Mouse (Mus musculus) erythroblast, embryonic 14.5 days (primary cell): ENCODE data around the gene Chrm1. TPM values are rescaled to one million over a fixed set of nuclear protein-coding genes. Genes with fewer than 3 reads are reported as not detected.
"Not testable (repeated sequence)": the region's sequence is repeated elsewhere in the genome, so short reads cannot be mapped to it uniquely, and the experiment has no call there.

Experiments
- H3K27me3 ChIP-seq: 2 replicates; pipeline ENCODE4 v1.6.1; 2012; ENCODE audit warnings: inconsistent platforms; ENCODE audit not compliant: control insufficient read depth
- H3K36me3 ChIP-seq: 2 replicates; pipeline ENCODE4 v1.6.1; 2012; ENCODE audit warnings: mild to moderate bottlenecking, inconsistent platforms; ENCODE audit not compliant: control insufficient read depth
- H3K4me1 ChIP-seq: 2 replicates; pipeline ENCODE4 v1.6.1; 2012; ENCODE audit warnings: inconsistent platforms; ENCODE audit not compliant: control insufficient read depth
- H3K4me3 ChIP-seq: replicated peaks from 2 replicates; pipeline ENCODE3; 2012; ENCODE audit warnings: moderate library complexity, mild to moderate bottlenecking, inconsistent platforms
- H3K9me3 ChIP-seq: 2 replicates; pipeline ENCODE4 v1.6.1; 2012; ENCODE audit warnings: low read length, inconsistent platforms, mixed read lengths; ENCODE audit not compliant: control insufficient read depth
- GATA1 ChIP-seq: IDR thresholded peaks from 2 replicates; pipeline ENCODE4 v1.6.1; 2012; ENCODE audit warnings: low read length, inconsistent platforms, mixed read lengths
- TAL1 ChIP-seq: IDR thresholded peaks from 3 replicates; pipeline ENCODE4 v1.6.1; 2012; ENCODE audit warnings: low read length, inconsistent platforms, mixed read lengths
- polyA plus RNA-seq: library from polyadenylated mRNA; stranded (reverse); fragments of >175 nt; gene quantifications from 2 replicates; pipeline ENCODE4 v1.2.3, GENCODE M21; 2012

Gene Chrm1
- polyA plus RNA-seq, 1 experiment: not detected

DNA sequence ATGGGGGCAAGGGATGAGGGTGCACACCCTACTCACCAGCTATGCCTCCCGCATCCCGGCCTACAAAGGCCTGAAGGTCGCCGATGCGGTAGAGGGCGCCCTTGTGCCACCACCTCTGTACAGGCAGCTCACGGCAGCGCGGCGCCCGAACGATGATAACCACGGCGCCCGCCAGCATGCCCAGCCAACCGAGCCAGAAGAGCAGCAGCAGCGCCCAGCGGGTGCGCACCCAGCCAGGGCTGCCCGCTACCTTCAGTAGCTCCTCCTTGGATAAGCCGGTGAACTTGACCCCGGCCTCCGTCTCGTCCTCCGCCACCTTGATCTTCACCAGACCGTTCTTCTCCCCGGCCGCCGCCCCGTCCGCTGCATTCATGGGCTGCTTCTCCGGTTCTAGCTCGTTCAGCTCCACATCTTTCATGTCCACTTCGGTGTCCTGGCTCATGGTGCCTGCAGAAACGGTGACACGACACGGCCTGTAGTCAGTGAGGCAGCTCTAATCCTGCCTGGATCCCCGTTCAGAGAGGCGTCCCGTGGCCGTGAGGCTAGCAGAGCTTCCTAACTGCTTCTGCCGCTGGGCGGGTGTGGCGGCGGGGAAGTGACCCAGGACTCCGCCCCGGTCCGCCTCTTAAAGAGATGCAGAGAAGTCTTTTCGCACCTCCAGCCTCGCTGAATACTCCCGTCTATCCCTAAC lies 49.9 kb downstream of the Chrm1 start:
- Histone ChIP-seq H3K27me3 (no peaks in the 10 kb centered on the region), H3K4me3 (peak overlapping the region; percentile 91), H3K4me1 (peaks cover 82% of the 10 kb centered on the region), H3K9me3 (no peaks in the 10 kb centered on the region), H3K36me3 (peaks cover 52% of the 10 kb centered on the region)
- TF ChIP-seq TAL1 (no peak), GATA1 (no peak)

DNA sequence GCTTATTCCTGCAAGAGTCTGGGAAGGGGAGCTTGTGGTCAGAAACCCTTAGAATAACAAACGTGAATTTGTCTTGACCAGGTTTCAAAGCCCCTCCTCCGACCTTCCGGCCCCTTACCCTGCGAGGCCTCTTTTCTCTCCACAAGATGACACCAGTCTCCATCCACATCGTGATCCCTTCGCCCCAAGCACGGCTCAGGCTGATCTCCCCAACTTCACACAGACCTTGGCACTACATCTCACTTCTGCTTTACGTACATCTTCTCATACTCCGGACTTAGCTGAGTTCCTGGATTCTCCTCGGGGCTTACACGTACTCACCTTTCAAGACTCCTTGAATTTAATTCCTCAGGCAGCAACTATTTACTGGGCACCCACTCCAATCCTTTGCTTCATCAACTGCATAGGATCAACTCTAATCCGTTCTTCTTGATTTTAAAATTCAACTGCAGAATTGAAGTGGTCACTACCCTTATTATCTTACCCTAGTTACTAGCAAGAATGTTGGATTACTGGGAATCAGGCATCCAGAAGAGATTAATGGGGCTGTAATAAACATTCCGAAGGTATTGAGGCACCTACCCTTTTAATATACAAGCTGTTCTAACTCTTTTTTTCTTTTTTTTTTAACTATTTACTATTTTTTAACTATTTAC lies 50.5 kb downstream of the Chrm1 start:
- Histone ChIP-seq H3K9me3 (no peaks in the 10 kb centered on the region), H3K27me3 (no peaks in the 10 kb centered on the region), H3K36me3 (peaks cover 45% of the 10 kb centered on the region), H3K4me1 (peaks cover 82% of the 10 kb centered on the region), H3K4me3 (peak overlapping the region; percentile 91)
- TF ChIP-seq TAL1: no peak
- TF ChIP-seq GATA1: no peak

DNA sequence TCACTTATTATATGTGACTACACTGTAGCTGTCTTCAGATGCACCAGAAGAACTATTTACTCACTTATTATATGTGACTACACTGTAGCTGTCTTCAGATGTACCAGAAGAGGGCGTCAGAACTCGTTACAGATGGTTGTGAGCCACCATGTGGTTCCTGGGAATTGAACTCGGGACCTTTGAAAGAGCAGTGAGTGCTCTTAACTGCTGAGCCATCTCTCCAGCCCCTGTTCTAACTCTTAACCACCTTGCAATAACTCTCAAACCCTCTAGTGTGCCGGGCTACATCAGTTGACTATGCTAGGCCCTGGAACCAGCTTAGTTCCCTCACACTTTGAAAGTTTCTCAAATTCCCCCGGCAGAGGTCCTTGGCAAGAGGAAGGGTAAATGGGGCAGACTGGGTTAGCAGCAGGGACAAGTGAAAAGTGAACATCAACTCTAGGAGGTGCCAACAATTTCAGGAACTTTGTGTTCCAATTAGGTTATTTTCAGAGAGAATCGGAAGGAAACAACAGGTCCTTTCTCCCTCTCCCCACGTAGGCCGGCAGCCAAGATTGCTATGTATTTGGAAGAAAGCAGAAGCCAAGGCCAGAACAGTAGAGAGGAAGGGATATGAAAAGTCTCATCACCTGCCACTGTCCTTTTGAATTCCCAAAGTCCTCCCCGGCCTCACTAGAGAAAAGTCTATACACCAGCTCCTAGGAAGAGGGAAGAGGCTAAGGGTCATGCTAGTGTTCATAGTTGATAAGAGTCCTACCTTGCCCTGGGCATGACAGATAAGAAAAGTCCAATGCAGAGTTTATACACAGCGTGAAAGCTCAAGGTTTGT lies 51.3 kb downstream of the Chrm1 start:
- H3K9me3 ChIP-seq: no peaks in the 10 kb centered on the region
- H3K4me1 ChIP-seq: peaks cover 77% of the 10 kb centered on the region
- peak overlapping the region; percentile 91 for H3K4me3 ChIP-seq
- peaks cover 37% of the 10 kb centered on the region for H3K36me3 ChIP-seq
- peak; percentile 97 for TF ChIP-seq GATA1
- peak; percentile 98 for TF ChIP-seq TAL1
- H3K27me3 ChIP-seq: no peaks in the 10 kb centered on the region

DNA sequence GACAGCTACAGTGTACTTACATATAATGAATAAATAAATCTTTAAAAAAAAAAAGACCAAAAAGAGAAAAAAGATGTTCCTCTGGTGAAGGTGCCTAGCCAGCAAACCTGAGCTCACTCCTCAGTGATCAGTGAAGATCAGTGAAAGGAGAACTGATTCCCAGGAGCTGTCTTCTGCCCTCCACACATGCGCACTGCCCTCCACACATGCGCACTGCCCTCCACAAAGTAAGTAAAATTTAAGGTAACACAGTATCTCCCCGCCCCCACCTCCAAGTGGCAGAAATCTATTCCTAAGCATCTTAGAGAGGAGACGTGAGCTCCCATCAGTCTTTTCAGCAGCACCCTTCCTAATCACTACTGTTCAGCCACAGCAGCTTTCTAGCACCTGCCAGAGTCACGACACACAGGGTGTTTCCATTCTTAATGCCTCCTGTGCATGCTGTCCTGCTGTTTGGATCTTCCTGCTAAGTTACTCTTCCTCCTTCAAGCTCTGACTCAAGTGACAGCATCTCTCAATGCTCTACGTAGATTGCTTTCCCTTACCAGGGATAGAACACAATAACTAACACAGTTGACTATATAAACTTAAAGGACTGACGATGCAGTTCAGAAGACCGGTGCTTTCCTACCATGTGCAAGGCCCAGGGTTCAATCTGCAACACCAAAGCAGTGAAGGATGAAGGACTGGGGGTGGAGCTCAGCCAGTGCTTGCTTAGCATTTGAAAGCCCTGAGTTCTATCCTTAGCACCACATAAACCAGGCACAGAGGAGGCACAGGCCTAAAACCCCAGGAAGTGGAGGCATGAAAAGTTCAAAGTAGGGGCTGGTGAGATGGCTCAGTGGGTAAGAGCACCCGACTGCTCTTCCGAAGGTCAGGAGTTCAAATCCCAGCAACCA lies 52.5 kb downstream of the Chrm1 start:
- Histone ChIP-seq H3K4me3 (peak overlapping the region; percentile 52), H3K9me3 (no peaks in the 10 kb centered on the region), H3K36me3 (peaks cover 32% of the 10 kb centered on the region), H3K27me3 (no peaks in the 10 kb centered on the region), H3K4me1 (peaks cover 77% of the 10 kb centered on the region)
- TF ChIP-seq GATA1 (no peak), TAL1 (peak; percentile 51; the same call in 2 of the 3 replicates)

DNA sequence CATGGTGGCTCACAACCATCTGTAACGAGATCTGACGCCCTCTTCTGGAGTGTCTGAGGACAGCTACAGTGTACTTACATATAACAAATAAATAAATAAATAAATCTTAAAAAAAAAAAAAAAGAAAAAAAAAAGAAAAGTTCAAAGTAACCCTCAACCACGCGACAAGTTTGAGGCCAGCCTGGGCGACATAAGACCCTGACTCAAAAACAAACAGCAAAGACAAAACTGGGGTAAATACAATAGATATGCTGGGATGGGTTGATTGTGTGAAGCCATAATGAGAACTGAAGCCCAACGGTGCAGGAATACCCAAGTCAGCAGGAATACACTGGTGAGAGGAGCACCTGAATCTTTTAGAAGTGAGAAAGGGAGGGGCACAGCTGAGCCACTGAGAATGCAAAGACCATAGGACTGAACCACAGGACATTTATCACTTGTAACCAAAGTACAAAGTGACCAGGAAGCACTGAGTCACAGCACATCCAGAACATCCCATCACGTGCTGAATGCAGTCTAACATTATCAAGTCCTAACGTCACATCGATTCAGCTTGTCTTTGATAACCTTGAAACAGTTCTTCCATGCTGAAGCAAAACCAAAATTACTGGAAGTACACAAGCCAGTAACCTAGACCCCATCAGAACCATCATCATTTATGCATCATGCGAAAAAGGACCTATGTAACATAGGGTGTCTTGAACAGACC lies 53.3 kb downstream of the Chrm1 start:
- TF ChIP-seq GATA1 (no peak), TAL1 (no peak)
- H3K36me3 ChIP-seq: peaks cover 24% of the 10 kb centered on the region
- H3K27me3 ChIP-seq: no peaks in the 10 kb centered on the region
- H3K4me1 ChIP-seq: peaks cover 76% of the 10 kb centered on the region
- H3K4me3 ChIP-seq: peak overlapping the region; percentile 12
- H3K9me3 ChIP-seq: no peaks in the 10 kb centered on the region

DNA sequence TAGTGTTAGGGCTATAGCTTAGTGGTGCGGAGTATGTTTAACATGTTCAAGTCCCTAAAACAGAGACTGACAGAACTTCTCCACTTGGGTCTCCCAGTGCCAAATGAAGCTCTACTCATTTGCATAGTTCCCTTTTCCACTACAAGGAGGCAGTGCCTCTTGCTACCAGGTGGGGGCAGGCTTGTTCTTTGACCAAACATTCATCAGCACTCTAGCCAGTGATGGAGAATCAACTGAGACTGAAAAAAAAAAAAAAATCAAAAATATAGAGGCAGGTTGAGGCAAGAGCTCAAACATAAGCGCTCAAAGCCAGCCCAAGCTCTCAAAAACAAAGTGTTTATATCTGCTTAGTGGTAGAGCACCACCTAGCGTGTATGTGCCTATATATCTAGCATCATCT lies 54.8 kb downstream of the Chrm1 start:
- peaks cover 84% of the 10 kb centered on the region for H3K4me1 ChIP-seq
- TF ChIP-seq TAL1: no peak
- no peak for TF ChIP-seq GATA1
- no peak overlapping the region for H3K4me3 ChIP-seq
- no peaks in the 10 kb centered on the region for H3K9me3 ChIP-seq
- H3K36me3 ChIP-seq: peaks cover 13% of the 10 kb centered on the region
- H3K27me3 ChIP-seq: no peaks in the 10 kb centered on the region

DNA sequence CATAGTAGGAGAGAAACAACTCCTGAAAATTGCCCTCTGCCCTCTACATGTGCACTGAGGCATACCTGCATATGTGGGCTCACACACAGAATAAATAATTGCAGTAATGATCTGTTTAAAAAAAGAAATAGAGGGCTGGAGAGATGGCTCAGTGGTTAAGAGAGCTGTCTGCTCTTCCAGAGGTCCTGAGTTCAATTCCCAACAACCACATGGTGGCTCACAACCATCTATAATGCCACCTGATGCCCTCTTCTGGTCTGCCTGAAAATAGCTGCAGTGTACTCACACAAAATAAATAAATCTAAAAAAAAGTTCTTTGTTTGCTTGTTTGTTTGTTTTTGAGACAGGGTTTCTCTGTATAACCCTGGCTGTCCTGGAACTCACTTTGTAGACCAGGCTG lies 55.4 kb downstream of the Chrm1 start:
- H3K4me3 ChIP-seq, H3K9me3 ChIP-seq, H3K27me3 ChIP-seq: not testable (repeated sequence)
- peaks cover 81% of the 10 kb centered on the region for H3K4me1 ChIP-seq
- peaks cover 15% of the 10 kb centered on the region for H3K36me3 ChIP-seq

DNA sequence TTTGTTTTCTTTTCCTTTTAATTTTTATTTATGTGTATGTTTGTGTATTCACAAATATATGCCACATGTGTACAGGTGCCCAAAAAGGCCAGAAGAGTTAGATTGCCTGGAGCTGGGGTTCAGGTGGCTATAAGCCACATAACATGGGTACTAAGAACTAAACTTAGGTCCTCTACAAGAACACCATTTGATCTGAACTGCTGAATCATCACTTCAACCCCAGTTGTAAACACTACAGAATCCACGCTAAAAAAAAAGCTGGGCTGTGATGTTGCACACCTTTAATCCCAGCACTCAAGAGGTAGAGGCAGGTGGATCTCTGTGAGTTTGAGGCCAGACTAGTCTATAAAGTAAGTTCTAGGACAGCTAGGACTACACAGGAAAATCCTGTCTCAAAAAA lies 57.8 kb downstream of the Chrm1 start:
- Histone ChIP-seq H3K36me3 (peaks cover 35% of the 10 kb centered on the region), H3K4me3 (peak overlapping the region; percentile 80), H3K9me3 (no peaks in the 10 kb centered on the region), H3K27me3 (no peaks in the 10 kb centered on the region), H3K4me1 (peaks cover 79% of the 10 kb centered on the region)
- TF ChIP-seq GATA1 (no peak), TAL1 (no peak)
